Mouse (Mus musculus) c-Kit-positive CD71-positive TER-119-positive erythroid progenitor cells, embryonic 14.5 days (primary cell): ENCODE measurements around the gene Lrp2bp.

Experiments
- DNase-seq: peaks from one replicate; pipeline ENCODE4 v3.0.0-alpha.2; 2013; ENCODE audit warnings: low spot score

The Lrp2bp gene

GRCm38 (mm10) chr8:46036217-46036616, 37.1 kb downstream of the Lrp2bp start:
- DNase-seq, result no peak

- no peak for DNase-seq
These were observed 40.6 kb downstream of the Lrp2bp start for GRCm38 (mm10) chr8:46039666-46040065.

- no peak for DNase-seq
These were observed 41.2 kb downstream of the Lrp2bp start for GRCm38 (mm10) chr8:46040260-46040659.

- no peak for DNase-seq
These were observed 73.7 kb downstream of the Lrp2bp start for GRCm38 (mm10) chr8:46072798-46073197.

GRCm38 (mm10) chr8:46073540-46074140, 74.5 kb downstream of the Lrp2bp start:
- no peak for DNase-seq

- DNase-seq, result no peak
These were observed 76.1 kb downstream of the Lrp2bp start for GRCm38 (mm10) chr8:46075223-46075622.

GRCm38 (mm10) chr8:46078866-46079265, 79.8 kb downstream of the Lrp2bp start:
- no peak for DNase-seq
